Comparison of ENCODE assay signal across 9 mouse cellular contexts in genomic region chr11:100145858-100146560, GRCm38 (mm10). TPM values are rescaled to one million over a fixed set of nuclear protein-coding genes. Genes with fewer than 3 reads are reported as not detected.
DNase-seq lines count a peak whose midpoint lies in the region; ATAC-seq and TF ChIP-seq lines count a peak whose summit lies in the region.
"Had no signal": no experiment of that assay in that cellular context is flagged by ENCODE, and none has a peak within 500 bp of the region (broad histone marks: within the 10 kb centered on the region; RNA-seq: fewer than 3 reads in every experiment).

No protein-coding gene starts in this region.

- no peak for DNase-seq in heart, adult 9 months (ENCODE audit: low spot score in 2 of 2)
- peak; percentile 20 for DNase-seq in heart, postnatal 0 days (ENCODE audit: low spot score)
- DNase-seq in limb, embryonic 14.5 days (ENCODE audit: low spot score): no peak
- DNase-seq in layer of hippocampus, postnatal 14 days (ENCODE audit: low spot score in 2 of 2): no peak
- DNase-seq in thymus, postnatal 10 days (ENCODE audit: low spot score in 2 of 2): no peak
- no peak for DNase-seq in MN1 (ENCODE audit: low spot score)

- H3K4me3 ChIP-seq in heart, embryonic 12.5 days: peak overlapping the region; percentile 63
- H3K4me3 ChIP-seq in heart, postnatal 0 days (ENCODE audit: low read depth, low read length): peak overlapping the region; percentile 45
- peak overlapping the region; percentile 29 for H3K4me3 ChIP-seq in limb, embryonic 14.5 days (replicated peaks; ENCODE audit: low read length)
- no peak overlapping the region for H3K4me3 ChIP-seq in neural tube, embryonic 12.5 days
- H3K4me3 ChIP-seq: megakaryocyte, embryonic 14.5 days had no signal

- H3K27ac ChIP-seq in heart, embryonic 12.5 days (ENCODE audit: poor library complexity, severe bottlenecking): peak overlapping the region; percentile 50; the same call in 1 of the 2 replicates
- no peak overlapping the region for H3K27ac ChIP-seq in heart, postnatal 0 days (ENCODE audit: low read depth)
- H3K27ac ChIP-seq in limb, embryonic 14.5 days (replicated peaks; ENCODE audit: low read depth, low read length): no peak overlapping the region
- H3K27ac ChIP-seq in neural tube, embryonic 12.5 days: no peak overlapping the region

- H3K36me3 ChIP-seq in heart, embryonic 12.5 days: peaks cover 11% of the 10 kb centered on the region
- H3K36me3 ChIP-seq in heart, postnatal 0 days (replicated peaks; ENCODE audit: control insufficient read depth, insufficient read depth, low read length): no peaks in the 10 kb centered on the region
- no peaks in the 10 kb centered on the region for H3K36me3 ChIP-seq in limb, embryonic 14.5 days (ENCODE audit: control insufficient read depth, insufficient read depth, low read length)
- H3K36me3 ChIP-seq in neural tube, embryonic 12.5 days: no peaks in the 10 kb centered on the region

- TF ChIP-seq POLR2A in limb, embryonic 14.5 days (IDR thresholded peaks at IDR 0.05; ENCODE audit: borderline replicate concordance, extremely low read depth, insufficient read depth, insufficient read length): no peak

- no peaks in the 10 kb centered on the region for H3K9me3 ChIP-seq in heart, embryonic 12.5 days (replicated peaks)
- H3K9me3 ChIP-seq in heart, postnatal 0 days (replicated peaks; ENCODE audit: control insufficient read depth, low read length): no peaks in the 10 kb centered on the region
- no peaks in the 10 kb centered on the region for H3K9me3 ChIP-seq in limb, embryonic 14.5 days (ENCODE audit: control insufficient read depth, low read length)
- no peaks in the 10 kb centered on the region for H3K9me3 ChIP-seq in neural tube, embryonic 12.5 days

- 1% methylated on average over 13 of the region's 13 CpGs for WGBS in heart, embryonic 12.5 days
- 1% methylated on average over 13 of the region's 13 CpGs for WGBS in heart, postnatal 0 days
- under 1% methylated on average over 13 of the region's 13 CpGs for WGBS in limb, embryonic 14.5 days
- WGBS in neural tube, embryonic 12.5 days: 4% methylated on average over 13 of the region's 13 CpGs

- peaks cover 13% of the 10 kb centered on the region; the same call in 1 of the 2 replicates for H3K27me3 ChIP-seq in heart, embryonic 12.5 days (replicated peaks)
- H3K27me3 ChIP-seq in heart, postnatal 0 days (ENCODE audit: control insufficient read depth, insufficient read depth, low read length): peaks cover 10% of the 10 kb centered on the region; the same call in 1 of the 2 replicates
- H3K27me3 ChIP-seq in limb, embryonic 14.5 days (ENCODE audit: control insufficient read depth, insufficient read depth, low read length): peaks cover 27% of the 10 kb centered on the region
- peaks cover 33% of the 10 kb centered on the region for H3K27me3 ChIP-seq in neural tube, embryonic 12.5 days (replicated peaks)

- no peak for TF ChIP-seq CTCF in heart, postnatal 0 days (IDR thresholded peaks at IDR 0.05; ENCODE audit: low read depth)

- H3K4me1 ChIP-seq in heart, embryonic 12.5 days (replicated peaks): peaks cover 46% of the 10 kb centered on the region
- H3K4me1 ChIP-seq in heart, postnatal 0 days (ENCODE audit: control insufficient read depth, insufficient read depth): peaks cover 14% of the 10 kb centered on the region
- peaks cover 10% of the 10 kb centered on the region for H3K4me1 ChIP-seq in limb, embryonic 14.5 days (ENCODE audit: control insufficient read depth, insufficient read depth, low read length)
- peaks cover 9% of the 10 kb centered on the region for H3K4me1 ChIP-seq in neural tube, embryonic 12.5 days
- H3K4me1 ChIP-seq: megakaryocyte, embryonic 14.5 days had no signal

- peak overlapping the region; percentile 93 for H3K4me2 ChIP-seq in heart, embryonic 12.5 days
- peak overlapping the region; percentile 66 for H3K4me2 ChIP-seq in heart, postnatal 0 days (ENCODE audit: low read depth, low read length)
- H3K4me2 ChIP-seq in limb, embryonic 14.5 days (replicated peaks; ENCODE audit: low read depth, low read length, severe bottlenecking): peak overlapping the region; percentile 45
- peak overlapping the region; percentile 48 for H3K4me2 ChIP-seq in neural tube, embryonic 12.5 days (replicated peaks)

- H3K9ac ChIP-seq in heart, embryonic 12.5 days: peak overlapping the region; percentile 80
- no peak overlapping the region for H3K9ac ChIP-seq in heart, postnatal 0 days (replicated peaks; ENCODE audit: low read depth, low read length)
- H3K9ac ChIP-seq in limb, embryonic 14.5 days (ENCODE audit: low read depth, low read length, severe bottlenecking): no peak overlapping the region
- no peak overlapping the region for H3K9ac ChIP-seq in neural tube, embryonic 12.5 days

- ATAC-seq in heart, embryonic 12.5 days (ENCODE audit: insufficient number of reproducible peaks, low FRiP score): peak; percentile 58
- ATAC-seq in heart, postnatal 0 days (ENCODE audit: insufficient read depth, low read depth): peak; percentile 34; the same call in 1 of the 2 replicates
- ATAC-seq in limb, embryonic 14.5 days (ENCODE audit: low FRiP score, low read depth): no peak
- no peak for ATAC-seq in neural tube, embryonic 12.5 days (ENCODE audit: low FRiP score, low read depth)

- no peak for TF ChIP-seq EP300 in heart, postnatal 0 days (IDR thresholded peaks at IDR 0.05; ENCODE audit: low read depth)

RNA-seq across cellular contexts. Expression of gene Krt19, which starts 2.5 kb away (rescaled TPM):
- polyA plus RNA-seq in heart, embryonic 12.5 days (2016; fragmentation: Nextera tagmentation; extraction: Ambion mirVana): 86.8 and 88.0 TPM in 2 replicates
- 22.5 and 52.2 TPM in 2 replicates for total RNA-seq in heart, postnatal 0 days (2014; rRNA removed; ENCODE audit: low replicate concordance)
- polyA plus RNA-seq in heart, postnatal 0 days (2015; fragmentation: Nextera tagmentation; extraction: Ambion mirVana): 20.6 and 29.3 TPM in 2 replicates
- 30.3 and 74.0 TPM in 2 replicates for polyA plus RNA-seq in limb, embryonic 14.5 days (2012; rRNA removed)
- polyA plus RNA-seq in limb, embryonic 14.5 days (2014; fragmentation: Nextera tagmentation; extraction: Ambion mirVana): 89.1 and 105 TPM in 2 replicates
- 3.4 and 3.7 TPM in 2 replicates for polyA plus RNA-seq in neural tube, embryonic 12.5 days (2016; fragmentation: Nextera tagmentation; extraction: Ambion mirVana)
- under 1 TPM; 0.48 to 0.81 TPM for total RNA-seq in layer of hippocampus, postnatal 14 days (2021)

RNA-seq across cellular contexts. Expression of gene Krt15, which starts 10.3 kb away (rescaled TPM):
- polyA plus RNA-seq in heart, embryonic 12.5 days (2016; fragmentation: Nextera tagmentation; extraction: Ambion mirVana): 0.58 and 0.69 TPM in 2 replicates
- total RNA-seq in heart, postnatal 0 days (2014; rRNA removed; ENCODE audit: low replicate concordance): 0.12 and 8.1 TPM in 2 replicates
- 0.40 and 2.8 TPM in 2 replicates for polyA plus RNA-seq in heart, postnatal 0 days (2015; fragmentation: Nextera tagmentation; extraction: Ambion mirVana)
- 113 and 213 TPM in 2 replicates for polyA plus RNA-seq in limb, embryonic 14.5 days (2012; rRNA removed)
- polyA plus RNA-seq in limb, embryonic 14.5 days (2014; fragmentation: Nextera tagmentation; extraction: Ambion mirVana): 168 and 205 TPM in 2 replicates
- 8.0 and 8.5 TPM in 2 replicates for polyA plus RNA-seq in neural tube, embryonic 12.5 days (2016; fragmentation: Nextera tagmentation; extraction: Ambion mirVana)
- 1 to 10 TPM in 1 of 2 experiments, under 1 TPM in 1; 0.55 to 1.2 TPM for total RNA-seq in layer of hippocampus, postnatal 14 days (2021)

RNA-seq across cellular contexts. Expression of gene Krt13, which starts 24.6 kb away (rescaled TPM):
- polyA plus RNA-seq in heart, embryonic 12.5 days (2016; fragmentation: Nextera tagmentation; extraction: Ambion mirVana): 0.14 and 0.20 TPM in 2 replicates
- not detected in 2 replicates for total RNA-seq in heart, postnatal 0 days (2014; rRNA removed; ENCODE audit: low replicate concordance)
- 0.30 TPM in 1 of 2 replicates, not detected in the other for polyA plus RNA-seq in heart, postnatal 0 days (2015; fragmentation: Nextera tagmentation; extraction: Ambion mirVana)
- polyA plus RNA-seq in limb, embryonic 14.5 days (2012; rRNA removed): 0.15 and 0.62 TPM in 2 replicates
- polyA plus RNA-seq in limb, embryonic 14.5 days (2014; fragmentation: Nextera tagmentation; extraction: Ambion mirVana): 0.54 and 1.7 TPM in 2 replicates
- polyA plus RNA-seq in neural tube, embryonic 12.5 days (2016; fragmentation: Nextera tagmentation; extraction: Ambion mirVana): 0.23 and 0.52 TPM in 2 replicates
- total RNA-seq in layer of hippocampus, postnatal 14 days (2021): not detected

RNA-seq across cellular contexts. Expression of gene Krt36, which starts 40.6 kb away (rescaled TPM):
- not detected in 2 replicates for polyA plus RNA-seq in heart, embryonic 12.5 days (2016; fragmentation: Nextera tagmentation; extraction: Ambion mirVana)
- not detected in 2 replicates for total RNA-seq in heart, postnatal 0 days (2014; rRNA removed; ENCODE audit: low replicate concordance)
- polyA plus RNA-seq in heart, postnatal 0 days (2015; fragmentation: Nextera tagmentation; extraction: Ambion mirVana): not detected in 2 replicates
- 0.36 and 1.1 TPM in 2 replicates for polyA plus RNA-seq in limb, embryonic 14.5 days (2012; rRNA removed)
- polyA plus RNA-seq in limb, embryonic 14.5 days (2014; fragmentation: Nextera tagmentation; extraction: Ambion mirVana): 2.9 and 5.9 TPM in 2 replicates
- not detected in 2 replicates for polyA plus RNA-seq in neural tube, embryonic 12.5 days (2016; fragmentation: Nextera tagmentation; extraction: Ambion mirVana)
- not detected for total RNA-seq in layer of hippocampus, postnatal 14 days (2021)

RNA-seq across cellular contexts. Expression of gene Krt9, which starts 47.0 kb away (rescaled TPM):
- not detected in 2 replicates for polyA plus RNA-seq in heart, embryonic 12.5 days (2016; fragmentation: Nextera tagmentation; extraction: Ambion mirVana)
- total RNA-seq in heart, postnatal 0 days (2014; rRNA removed; ENCODE audit: low replicate concordance): not detected in 2 replicates
- not detected in 2 replicates for polyA plus RNA-seq in heart, postnatal 0 days (2015; fragmentation: Nextera tagmentation; extraction: Ambion mirVana)
- polyA plus RNA-seq in limb, embryonic 14.5 days (2012; rRNA removed): 0.24 and 0.39 TPM in 2 replicates
- polyA plus RNA-seq in limb, embryonic 14.5 days (2014; fragmentation: Nextera tagmentation; extraction: Ambion mirVana): not detected in 2 replicates
- polyA plus RNA-seq in neural tube, embryonic 12.5 days (2016; fragmentation: Nextera tagmentation; extraction: Ambion mirVana): 0.11 TPM in 1 of 2 replicates, not detected in the other
- 1 to 10 TPM; 1.8 to 2.1 TPM for total RNA-seq in layer of hippocampus, postnatal 14 days (2021)

Comparison
In these comparisons a context has a peak if more than half of its experiments do, and no peak if none do; other contexts are left out.
1. ATAC-seq: peak in heart, embryonic 12.5 days (single experiment) and heart, postnatal 0 days (single experiment); none in limb, embryonic 14.5 days (single experiment) and neural tube, embryonic 12.5 days (single experiment).
2. RNA of gene Krt15, which starts 10.3 kb away (polyA plus RNA-seq): 113 to 213 TPM in limb, embryonic 14.5 days; 8.0 to 8.5 TPM in neural tube, embryonic 12.5 days, 0.58 to 0.69 TPM in heart, embryonic 12.5 days and 0.40 to 2.8 TPM in heart, postnatal 0 days; every median in the first group is over 10 times any median in the second.
3. Peak in every context shown above with its lines, with median percentiles within 50 percentile points of each other: H3K4me2 ChIP-seq.